Mouse (Mus musculus) embryonic facial prominence, embryonic 11.5 days (tissue): ENCODE data around the gene Kansl1. TPM values are rescaled to one million over a fixed set of nuclear protein-coding genes. Genes with fewer than 3 reads are reported as not detected.

Experiments used
- ATAC-seq: fragments of 200-750 bp; cut with Nextera tagmentation; replicated peaks from 2 replicates; pipeline ENCODE4 v1.8.0; 2017; ENCODE audit warnings: low read depth; ENCODE audit not compliant: insufficient number of reproducible peaks, low FRiP score, low TSS enrichment
- DNase-seq: peaks from one replicate; pipeline ENCODE4 v3.0.0-alpha.2; 2015; ENCODE audit warnings: low spot score
- H3K27ac ChIP-seq: fragments of 300-500 bp; sonication (generic); replicated peaks from 2 replicates; pipeline ENCODE4 v1.5.1; 2014; ENCODE audit warnings: mild to moderate bottlenecking, low read depth, low read length, control low read depth
- H3K27me3 ChIP-seq: fragments of 300-500 bp; sonication (generic); 2 replicates; pipeline ENCODE4 v1.6.1; 2014; ENCODE audit warnings: mild to moderate bottlenecking, low read length, moderate library complexity, mixed read lengths; ENCODE audit not compliant: control insufficient read depth, insufficient read depth
- H3K36me3 ChIP-seq: fragments of 300-500 bp; sonication (generic); replicated peaks from 2 replicates; pipeline ENCODE4 v1.6.1; 2014; ENCODE audit warnings: low read depth, mild to moderate bottlenecking, low read length, moderate library complexity, mixed read lengths; ENCODE audit not compliant: control insufficient read depth, insufficient read depth
- H3K4me1 ChIP-seq: fragments of 300-500 bp; sonication (generic); 2 replicates; pipeline ENCODE4 v1.6.1; 2014; ENCODE audit warnings: low read length, mixed read lengths; ENCODE audit not compliant: control insufficient read depth, insufficient read depth
- H3K4me2 ChIP-seq: fragments of 300-500 bp; sonication (generic); 2 replicates; pipeline ENCODE4 v1.6.1; 2014; ENCODE audit warnings: low read depth, mild to moderate bottlenecking, control low read depth, low read length, moderate library complexity
- H3K4me3 ChIP-seq: fragments of 300-500 bp; sonication (generic); 2 replicates; pipeline ENCODE4 v1.5.1; 2014; ENCODE audit warnings: low read depth, low read length, control low read depth
- H3K9ac ChIP-seq: fragments of 300-500 bp; sonication (generic); replicated peaks from 2 replicates; pipeline ENCODE4 v1.6.1; 2014; ENCODE audit warnings: mild to moderate bottlenecking, control low read depth, low read length
- H3K9me3 ChIP-seq: fragments of 300-500 bp; sonication (generic); replicated peaks from 2 replicates; pipeline ENCODE4 v1.6.1; 2016; ENCODE audit warnings: mild to moderate bottlenecking, low read length, inconsistent platforms, mixed read lengths; ENCODE audit not compliant: control insufficient read depth
- WGBS: fragments of 180-500 bp; shearing (Covaris S2); extraction: QIAGEN DNeasy Blood & Tissue Kit; methylation state at CpG from one replicate; pipeline ENCODE4 v1.1.7; 2014; 5-methylcytosine and 5-hydroxymethylcytosine counted together
- polyA plus RNA-seq: library from polyadenylated mRNA; unstranded; fragments of >200 nt; fragmentation: Nextera tagmentation; extraction: Ambion mirVana; gene quantifications from 2 replicates; pipeline ENCODE4 v1.2.1, GENCODE M21; 2014

Gene Kansl1
- polyA plus RNA-seq, 1 experiment from 2014 or later, result 33.3 TPM

- no peaks in the 10 kb centered on the region for H3K9me3 ChIP-seq
- no peak for ATAC-seq
- 92% methylated on average over 3 of the region's 3 CpGs for WGBS
These were observed 171.0 kb downstream of the Kansl1 start for GRCm38 (mm10) chr11:104297671-104298070.

DNA sequence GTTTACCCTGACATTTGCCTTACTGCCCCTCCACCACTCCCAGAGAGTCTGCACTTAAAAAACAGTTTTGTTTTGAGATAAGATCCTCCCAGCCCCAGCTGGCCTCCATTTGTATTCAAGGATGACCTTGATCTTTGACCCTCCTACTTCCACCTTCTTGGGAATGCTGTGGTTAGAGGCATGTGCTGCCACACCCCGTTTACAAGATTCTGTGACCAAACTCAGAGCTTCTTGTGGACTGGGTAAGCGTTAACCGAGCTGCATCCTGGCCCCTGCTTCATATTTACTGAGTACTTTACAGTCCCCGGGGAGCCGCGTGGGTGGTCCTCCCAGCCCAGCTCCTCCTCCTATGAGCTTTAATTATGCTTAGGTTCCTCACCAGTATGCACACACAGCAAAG lies 173.0 kb downstream of the Kansl1 start:
- DNase-seq, result peak; percentile 19
- no peaks in the 10 kb centered on the region for H3K27me3 ChIP-seq
- H3K27ac ChIP-seq, result no peak overlapping the region
- no peak overlapping the region for H3K4me2 ChIP-seq
- no peaks in the 10 kb centered on the region for H3K36me3 ChIP-seq
- no peaks in the 10 kb centered on the region for H3K9me3 ChIP-seq
- ATAC-seq, result no peak
- H3K9ac ChIP-seq, result no peak overlapping the region
- no peak overlapping the region for H3K4me3 ChIP-seq
- peaks cover 3% of the 10 kb centered on the region for H3K4me1 ChIP-seq
- WGBS, result 33% methylated on average over 6 of the region's 6 CpGs

More at GRCm38 (mm10) chr11:104297671-104298070, 171.0 kb downstream of the Kansl1 start:
- Histone ChIP-seq H3K27me3 (no peaks in the 10 kb centered on the region), H3K36me3 (no peaks in the 10 kb centered on the region), H3K4me1 (peaks cover 3% of the 10 kb centered on the region), H3K9ac (no peak overlapping the region), H3K4me2 (no peak overlapping the region), H3K4me3 (no peak overlapping the region), H3K27ac (no peak overlapping the region)
- DNase-seq, result no peak

DNA sequence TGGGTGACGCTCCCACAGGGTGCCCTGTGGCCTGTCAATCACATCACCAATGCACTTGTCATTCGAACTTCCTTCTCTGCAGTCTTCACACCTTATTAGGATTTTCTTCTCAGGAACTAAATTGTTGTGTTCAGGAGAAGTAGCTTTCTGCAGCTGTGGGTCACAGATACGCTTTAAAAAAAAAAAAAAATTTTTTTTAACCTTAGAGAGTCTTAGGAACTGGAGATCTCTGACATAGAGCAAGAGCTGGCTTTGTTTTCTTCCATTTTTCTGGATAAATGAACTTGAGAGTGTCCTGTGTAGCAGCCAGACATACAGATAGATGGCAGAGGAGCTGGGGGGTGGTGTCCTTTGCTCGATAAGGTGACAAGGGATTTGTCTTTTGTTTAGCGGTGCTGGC lies 173.5 kb downstream of the Kansl1 start:
- no peak for DNase-seq
- H3K9ac ChIP-seq, result no peak overlapping the region
- no peaks in the 10 kb centered on the region for H3K27me3 ChIP-seq
- 52% methylated on average over 5 of the region's 5 CpGs for WGBS
- peaks cover 3% of the 10 kb centered on the region for H3K4me1 ChIP-seq
- no peaks in the 10 kb centered on the region for H3K9me3 ChIP-seq
- ATAC-seq, result no peak
- H3K36me3 ChIP-seq, result no peaks in the 10 kb centered on the region
- no peak overlapping the region for H3K4me2 ChIP-seq
- no peak overlapping the region for H3K27ac ChIP-seq
- H3K4me3 ChIP-seq, result no peak overlapping the region

DNA sequence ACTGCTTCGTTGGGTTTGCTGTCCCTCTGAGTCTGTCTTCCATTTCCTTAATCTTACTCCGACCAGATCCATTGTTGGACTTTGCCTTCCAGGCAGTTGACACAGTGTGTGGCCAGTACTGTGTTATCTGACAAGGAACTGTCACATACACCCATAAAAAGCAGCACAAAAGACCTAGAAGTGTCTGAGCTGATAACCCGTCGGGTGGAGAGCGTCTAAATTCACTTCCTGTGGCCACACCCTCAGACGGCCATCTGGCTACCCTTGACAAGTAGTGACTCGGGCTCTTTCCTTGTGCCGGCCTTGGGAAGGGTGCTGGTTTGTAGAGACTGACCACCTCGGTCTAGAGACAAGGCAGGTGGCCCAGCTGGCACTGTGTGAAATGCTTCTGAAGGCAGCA lies 175.4 kb downstream of the Kansl1 start:
- ATAC-seq (no peak; the same call in 1 of the 2 replicates), DNase-seq (no peak)
- H3K4me1 ChIP-seq, result peaks cover 6% of the 10 kb centered on the region
- H3K27me3 ChIP-seq, result no peaks in the 10 kb centered on the region
- no peak overlapping the region for H3K4me2 ChIP-seq
- H3K9ac ChIP-seq, result no peak overlapping the region
- H3K4me3 ChIP-seq, result no peak overlapping the region
- no peak overlapping the region for H3K27ac ChIP-seq
- no peaks in the 10 kb centered on the region for H3K9me3 ChIP-seq
- 78% methylated on average over 9 of the region's 9 CpGs for WGBS
- H3K36me3 ChIP-seq, result no peaks in the 10 kb centered on the region

DNA sequence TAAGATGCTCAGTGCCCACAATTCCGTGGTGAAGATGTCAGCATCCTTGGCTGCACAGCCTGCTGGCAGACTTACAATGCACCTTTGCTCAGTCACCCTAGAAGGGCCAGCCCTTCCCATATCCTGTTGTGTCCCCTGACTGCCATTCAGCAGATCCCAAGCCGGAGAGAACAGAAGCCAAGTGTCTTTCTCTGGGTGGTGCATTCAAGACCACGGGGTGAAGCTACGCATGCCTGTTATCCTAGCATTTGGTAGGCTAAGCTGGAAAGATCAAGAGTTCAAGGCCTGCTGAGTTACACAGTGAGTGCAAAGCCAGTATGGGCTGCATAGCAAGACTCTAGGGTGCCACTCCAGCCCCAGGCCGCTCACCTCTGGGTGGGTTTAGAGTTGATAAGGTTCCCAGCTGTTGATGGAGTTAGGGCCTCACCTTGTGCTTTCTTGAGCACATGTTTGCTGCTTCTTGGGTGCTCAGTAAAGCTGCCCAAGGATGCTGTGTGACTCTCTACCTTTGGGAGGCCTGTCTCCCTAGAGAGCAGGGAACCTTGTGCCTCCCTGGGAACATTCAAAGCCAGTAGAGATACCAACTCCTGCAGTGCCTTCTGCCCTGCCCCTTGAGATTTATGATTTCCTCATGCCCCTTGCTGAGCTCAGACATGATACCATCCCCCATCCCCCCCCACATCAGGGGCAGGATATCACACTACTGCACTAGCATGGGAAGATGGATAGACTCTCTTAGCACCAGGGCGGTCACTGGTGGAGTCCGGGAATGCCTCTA lies 176.0 kb downstream of the Kansl1 start:
- Histone ChIP-seq H3K4me2 (no peak overlapping the region), H3K27ac (no peak overlapping the region), H3K4me1 (peaks cover 6% of the 10 kb centered on the region), H3K9ac (no peak overlapping the region), H3K36me3 (no peaks in the 10 kb centered on the region), H3K9me3 (no peaks in the 10 kb centered on the region), H3K27me3 (no peaks in the 10 kb centered on the region), H3K4me3 (no peak overlapping the region)
- no peak for ATAC-seq
- WGBS, result 85% methylated on average over 7 of the region's 7 CpGs
- no peak for DNase-seq

GRCm38 (mm10) chr11:104289199-104290031 lies 179.2 kb downstream of the Kansl1 start:
- Histone ChIP-seq H3K9me3 (no peaks in the 10 kb centered on the region), H3K9ac (peak overlapping the region; percentile 25), H3K4me2 (no peak overlapping the region; the same call in 1 of the 2 replicates), H3K4me3 (no peak overlapping the region), H3K27ac (peak overlapping the region; percentile 43), H3K36me3 (no peaks in the 10 kb centered on the region), H3K4me1 (peaks cover 3% of the 10 kb centered on the region; the same call in 1 of the 2 replicates), H3K27me3 (no peaks in the 10 kb centered on the region)
- 8% methylated on average over 13 of the region's 13 CpGs for WGBS
- ATAC-seq (peak; percentile 76), DNase-seq (peak; percentile 87)

DNA sequence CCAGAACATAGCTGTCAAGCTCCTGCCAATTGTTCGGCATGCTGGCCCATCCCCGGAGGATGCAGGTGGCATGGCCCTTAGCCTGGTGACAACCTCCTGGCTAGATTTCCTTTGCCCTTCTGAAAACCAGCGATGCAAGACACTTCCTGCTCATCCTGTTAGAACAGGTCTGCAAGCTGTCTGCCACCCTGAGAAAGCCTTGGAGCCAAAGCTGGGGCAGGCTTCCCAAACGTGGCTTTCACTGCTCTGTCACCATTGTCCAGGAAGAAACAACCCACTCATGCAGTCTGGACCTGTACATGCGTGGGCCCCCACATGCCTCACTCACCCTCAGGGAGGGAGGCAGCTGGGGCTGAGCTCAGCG lies 179.8 kb downstream of the Kansl1 start:
- Histone ChIP-seq H3K9ac (no peak overlapping the region), H3K4me1 (peaks cover 3% of the 10 kb centered on the region; the same call in 1 of the 2 replicates), H3K4me3 (no peak overlapping the region), H3K27me3 (no peaks in the 10 kb centered on the region), H3K27ac (peak overlapping the region; percentile 43), H3K4me2 (no peak overlapping the region), H3K9me3 (no peaks in the 10 kb centered on the region), H3K36me3 (no peaks in the 10 kb centered on the region)
- no peak for DNase-seq
- WGBS, result 53% methylated on average over 6 of the region's 6 CpGs
- ATAC-seq, result no peak

GRCm38 (mm10) chr11:104287113-104287512 lies 181.5 kb downstream of the Kansl1 start:
- Histone ChIP-seq H3K4me1 (peaks cover 3% of the 10 kb centered on the region; the same call in 1 of the 2 replicates), H3K4me2 (no peak overlapping the region), H3K36me3 (no peaks in the 10 kb centered on the region), H3K27me3 (no peaks in the 10 kb centered on the region), H3K9ac (no peak overlapping the region), H3K9me3 (no peaks in the 10 kb centered on the region), H3K27ac (no peak overlapping the region), H3K4me3 (no peak overlapping the region)
- WGBS, result 93% methylated on average over 18 of the region's 18 CpGs
- ATAC-seq, result no peak
- no peak for DNase-seq
